Mouse (Mus musculus): Measurements from ENCODE around the gene Spata32.
"Not testable (repeated sequence)": the region's sequence is repeated elsewhere in the genome, so short reads cannot be mapped to it uniquely, and the experiment has no call there.

The Spata32 gene

DNA sequence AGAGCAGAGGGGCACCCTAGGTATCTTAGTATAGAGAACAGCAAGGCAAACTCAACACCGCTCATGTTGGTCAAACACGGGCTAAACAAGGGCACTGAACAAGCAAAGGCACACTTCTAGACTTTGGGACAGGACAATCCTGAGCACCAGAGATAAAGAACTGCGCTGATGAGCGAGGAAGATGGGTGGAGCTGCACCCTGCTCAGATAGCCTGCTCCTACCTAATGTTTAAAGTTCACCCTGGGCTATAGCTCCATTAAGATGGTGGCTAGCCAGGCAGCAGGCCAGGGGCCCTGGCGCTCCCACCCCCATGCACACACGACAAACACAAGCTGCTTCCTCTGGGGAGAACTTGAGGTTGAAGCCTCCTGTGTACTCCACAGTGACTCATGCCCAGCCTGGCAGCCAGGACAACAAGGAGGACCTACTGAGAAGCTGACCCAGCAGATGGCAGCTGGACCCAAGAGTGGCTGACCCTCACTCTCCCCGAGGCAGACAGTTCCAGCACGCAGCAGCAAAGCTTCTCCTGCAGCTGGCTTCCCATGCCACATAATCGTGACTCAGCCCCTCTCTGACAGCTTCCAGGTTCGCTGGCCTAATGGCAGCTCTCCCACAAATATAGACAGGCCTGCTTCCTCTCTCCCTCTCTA, 28.0 kb upstream of the Spata32 start:
- DNase-seq (ENCODE audit: low read depth, low spot score) = peak; percentile 68

GRCm38 (mm10) chr11:103244856-103245255, 26.6 kb upstream of the Spata32 start:
- no peak for DNase-seq (ENCODE audit: low read depth, low spot score)

DNA sequence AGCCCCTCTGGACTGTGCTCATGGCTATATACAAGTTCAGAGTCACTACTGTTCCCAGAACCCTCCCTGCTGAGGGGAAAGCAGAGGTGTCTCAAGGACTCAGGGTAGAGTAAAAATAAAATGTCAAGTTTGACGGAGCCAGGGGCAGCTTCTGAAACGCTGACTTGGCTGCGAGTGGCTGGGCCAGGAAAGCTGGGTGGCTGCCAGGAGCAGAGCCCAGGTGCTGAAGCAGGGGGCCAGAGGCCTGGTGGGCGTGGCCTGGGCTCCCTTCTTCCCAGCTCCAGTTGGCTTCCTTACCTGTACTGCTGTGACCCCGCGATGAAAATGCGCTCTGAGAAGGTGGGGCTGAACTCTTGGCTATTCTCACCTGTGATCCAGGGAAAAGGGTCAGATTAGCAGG, 22.5 kb upstream of the Spata32 start:
- peak; percentile 87 for DNase-seq (ENCODE audit: low read depth, low spot score)

DNA sequence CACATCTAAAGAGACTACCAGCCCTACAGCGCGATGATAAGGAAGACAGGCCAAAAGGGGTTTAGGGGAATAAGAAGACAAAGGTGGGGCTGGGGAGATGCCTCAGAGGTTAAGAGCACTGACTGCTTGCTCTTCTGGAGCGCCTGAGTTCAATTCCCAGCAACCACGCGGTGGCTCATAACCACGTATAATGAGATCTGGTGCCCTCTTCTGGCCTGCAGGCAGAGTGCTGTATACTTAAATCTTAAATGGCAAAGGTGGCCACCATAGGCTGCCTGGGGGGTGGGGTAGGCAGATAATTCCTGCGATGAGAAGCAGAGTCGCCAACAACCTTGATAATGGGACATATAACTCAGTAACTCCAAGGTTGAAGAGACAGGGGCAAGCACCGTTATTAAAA, 19.5 kb upstream of the Spata32 start:
- DNase-seq (ENCODE audit: low read depth, low spot score) = no peak

- DNase-seq (ENCODE audit: low read depth, low spot score) = peak; percentile 55
Observed at GRCm38 (mm10) chr11:103236903-103237302, 18.7 kb upstream of the Spata32 start.

DNA sequence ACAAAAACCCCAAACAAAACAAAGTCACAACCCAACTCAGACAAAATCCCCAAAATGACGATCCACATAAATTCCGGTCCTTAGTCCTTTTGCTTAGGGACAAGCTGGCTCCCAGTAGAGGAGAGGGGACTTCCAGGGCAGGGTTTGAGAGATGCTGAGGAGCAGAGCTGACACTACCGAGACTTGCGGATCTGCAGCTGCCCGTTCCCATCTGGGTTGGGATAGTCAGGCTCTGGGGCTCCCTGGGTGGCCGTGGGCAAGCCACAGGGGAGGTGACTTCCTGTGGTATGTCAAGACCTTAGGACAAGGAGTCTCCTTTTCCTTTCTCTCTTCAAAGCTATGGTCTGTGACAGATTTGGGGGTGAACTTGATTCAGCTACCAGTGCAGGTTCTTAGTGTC, 18.2 kb upstream of the Spata32 start:
- DNase-seq (ENCODE audit: low read depth, low spot score) = no peak

GRCm38 (mm10) chr11:103235702-103236101, 17.5 kb upstream of the Spata32 start:
- DNase-seq (ENCODE audit: low read depth, low spot score) = peak; percentile 95

DNA sequence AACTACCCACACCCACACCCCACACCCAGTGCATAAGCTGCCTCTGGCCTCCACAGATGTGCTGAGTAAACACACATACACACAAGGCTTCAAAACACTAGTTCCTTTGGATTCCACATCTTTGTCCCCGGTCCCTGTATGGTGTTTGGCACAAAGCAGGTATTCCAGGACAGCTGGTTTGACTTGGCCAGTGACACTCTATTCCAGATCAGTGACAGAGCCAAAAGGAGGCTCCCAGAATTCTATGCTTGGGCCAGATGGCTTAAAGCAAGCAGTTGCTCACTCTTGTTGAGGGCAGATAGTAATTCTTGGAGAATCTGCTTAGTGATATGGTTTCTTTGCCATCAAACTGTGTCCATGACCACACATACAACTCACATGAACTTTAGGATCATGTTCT, 16.2 kb upstream of the Spata32 start:
- no peak for DNase-seq (ENCODE audit: low read depth, low spot score)

DNA sequence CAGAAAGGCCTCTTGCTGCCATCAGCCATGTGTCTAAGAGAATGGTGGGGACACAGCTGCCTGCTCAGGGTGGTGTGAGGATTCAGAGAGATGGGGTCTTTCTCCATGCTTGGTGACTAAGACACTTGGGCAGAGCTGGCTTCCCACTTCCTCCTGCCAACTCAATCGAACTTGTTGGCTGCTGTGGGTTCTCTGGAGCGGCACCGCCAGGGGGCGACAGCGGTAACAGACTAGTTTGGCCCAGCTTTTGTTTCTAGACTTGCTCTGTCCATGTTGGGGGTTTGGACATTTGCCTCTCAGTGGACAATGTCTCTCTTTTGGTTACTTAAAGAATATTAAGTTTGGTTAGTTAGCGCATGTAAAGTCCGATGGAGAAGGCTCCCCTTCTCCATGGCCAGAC, 14.7 kb upstream of the Spata32 start:
- peak; percentile 73 for DNase-seq (ENCODE audit: low read depth, low spot score)

DNA sequence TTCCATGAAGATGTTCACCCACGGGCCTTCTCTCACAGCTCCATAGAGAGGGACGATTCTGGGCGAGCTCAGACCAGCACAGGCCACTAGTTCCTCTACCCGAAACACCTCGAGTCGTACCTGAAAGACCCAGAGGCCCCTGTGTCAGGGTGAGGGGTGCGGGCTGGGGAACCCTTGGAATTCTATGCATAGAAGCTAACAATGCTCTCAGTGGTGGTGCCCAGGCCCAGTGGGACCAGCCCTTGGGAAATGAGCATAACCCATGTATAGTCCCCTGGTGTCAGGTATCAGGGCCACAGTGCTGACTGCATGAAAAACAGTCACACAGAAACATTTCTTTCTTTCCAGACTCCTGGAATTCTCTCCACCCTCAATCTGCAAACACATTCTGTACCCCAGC, 13.1 kb upstream of the Spata32 start:
- no peak for DNase-seq (ENCODE audit: low read depth, low spot score)

DNA sequence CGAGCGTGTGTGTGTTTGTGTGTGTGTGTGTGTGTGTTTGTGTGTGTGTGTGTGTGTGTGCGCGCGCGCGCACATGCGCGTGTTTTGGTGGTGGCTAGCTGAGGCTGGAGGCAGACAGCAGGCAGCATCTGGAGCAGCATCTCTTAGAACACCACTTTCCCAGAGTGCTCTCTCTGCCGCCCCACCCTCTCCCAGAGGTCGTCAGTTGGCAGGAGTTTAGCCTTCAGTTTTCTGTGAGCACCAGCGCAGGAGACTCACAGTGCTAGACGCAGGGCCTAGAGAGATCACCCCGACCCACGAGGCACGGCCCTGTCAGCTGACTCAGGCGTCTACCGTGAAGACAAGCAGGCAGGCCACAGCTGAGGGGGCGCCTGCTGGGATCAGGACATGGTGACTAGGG, 12.4 kb upstream of the Spata32 start:
- DNase-seq (ENCODE audit: low read depth, low spot score) = peak; percentile 81

DNA sequence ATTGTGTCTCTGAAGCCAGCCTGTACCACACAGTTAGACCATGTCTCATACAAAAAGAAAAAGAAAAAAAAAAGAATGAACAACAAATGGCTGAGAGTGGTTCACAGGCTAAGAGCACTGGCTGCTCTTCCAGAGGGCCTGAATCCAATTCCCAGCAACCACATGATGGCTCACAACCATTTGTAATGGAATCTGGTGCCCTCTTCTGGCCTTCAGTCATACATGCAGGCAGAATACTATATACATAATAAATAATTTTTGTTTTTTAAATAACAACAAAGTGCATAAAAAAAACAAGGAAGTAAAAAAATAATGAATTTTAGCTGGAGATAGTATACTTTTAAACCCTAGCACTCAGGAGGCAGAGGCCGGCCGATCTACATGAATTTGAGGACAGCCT, 11.4 kb upstream of the Spata32 start:
- no peak for DNase-seq (ENCODE audit: low read depth, low spot score)

- peak; percentile 76 for DNase-seq (ENCODE audit: low read depth, low spot score)
Observed at GRCm38 (mm10) chr11:103223951-103224456, 5.8 kb upstream of the Spata32 start.

- no peak for DNase-seq (ENCODE audit: low read depth, low spot score)
Observed at GRCm38 (mm10) chr11:103223444-103223843, 5.2 kb upstream of the Spata32 start.

GRCm38 (mm10) chr11:103222718-103223117, 4.5 kb upstream of the Spata32 start:
- not testable (repeated sequence) for DNase-seq (ENCODE audit: low read depth, low spot score)

DNA sequence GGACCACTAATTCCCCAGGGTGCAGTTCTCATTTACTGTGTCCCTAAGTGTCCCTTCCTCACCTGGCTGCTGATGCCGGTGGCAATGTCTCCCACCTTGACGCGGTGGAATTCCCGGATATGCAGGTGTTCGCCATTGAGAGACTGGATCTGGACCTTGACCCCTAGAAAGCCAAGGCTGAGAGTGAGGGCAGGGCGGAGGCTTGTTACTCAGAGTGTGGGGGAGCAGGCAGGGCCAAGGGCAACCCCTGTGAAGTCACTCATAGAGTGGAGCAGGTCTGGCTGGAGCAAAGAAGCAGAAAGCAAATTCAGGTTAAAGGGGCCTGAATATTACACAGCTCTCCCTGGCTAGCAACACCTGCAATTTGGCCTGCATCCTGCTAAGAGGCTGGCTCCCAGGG, 3.2 kb upstream of the Spata32 start:
- DNase-seq (ENCODE audit: low read depth, low spot score) = no peak

DNA sequence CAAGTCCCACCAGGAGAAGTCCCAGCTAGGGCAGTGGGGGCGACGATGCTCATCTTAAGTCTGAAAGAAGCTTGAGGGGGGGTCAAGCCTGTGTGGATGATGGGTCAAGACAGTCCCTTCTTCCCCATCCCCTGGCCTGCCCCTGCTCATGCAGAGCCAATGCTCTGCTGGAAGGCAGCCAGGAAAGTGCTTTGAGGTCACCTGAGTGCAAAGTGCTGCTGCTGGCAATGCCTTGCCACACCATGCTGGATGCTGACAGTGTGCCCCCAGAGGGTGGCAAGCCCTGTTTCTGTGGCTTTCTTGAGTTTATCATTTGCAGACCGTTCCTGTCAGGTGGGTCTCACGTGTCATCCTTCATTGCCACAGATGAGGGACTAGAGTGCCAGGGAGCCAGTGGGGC, 1.8 kb upstream of the Spata32 start:
- no peak for DNase-seq (ENCODE audit: low read depth, low spot score)

DNA sequence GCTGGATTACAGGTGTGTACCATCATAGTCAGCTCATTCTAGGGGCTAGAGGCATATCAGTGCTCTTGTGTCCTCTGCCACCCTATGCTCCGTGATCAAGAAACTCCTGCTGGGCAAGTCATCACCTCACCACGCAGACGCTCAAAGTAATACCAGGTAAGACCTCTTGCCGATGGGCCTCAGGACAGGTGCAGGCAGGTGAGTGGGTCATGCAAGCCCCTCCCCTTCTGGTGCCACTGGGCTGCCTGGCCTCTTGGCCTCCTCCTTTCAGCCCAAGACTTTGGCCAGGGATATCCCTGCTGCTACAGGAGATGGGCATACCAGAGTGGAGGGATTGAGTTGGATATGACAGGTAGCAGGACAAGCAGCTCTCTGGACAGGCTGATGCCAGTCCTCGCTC, 1.0 kb upstream of the Spata32 start:
- no peak for DNase-seq (ENCODE audit: low read depth, low spot score)

DNA sequence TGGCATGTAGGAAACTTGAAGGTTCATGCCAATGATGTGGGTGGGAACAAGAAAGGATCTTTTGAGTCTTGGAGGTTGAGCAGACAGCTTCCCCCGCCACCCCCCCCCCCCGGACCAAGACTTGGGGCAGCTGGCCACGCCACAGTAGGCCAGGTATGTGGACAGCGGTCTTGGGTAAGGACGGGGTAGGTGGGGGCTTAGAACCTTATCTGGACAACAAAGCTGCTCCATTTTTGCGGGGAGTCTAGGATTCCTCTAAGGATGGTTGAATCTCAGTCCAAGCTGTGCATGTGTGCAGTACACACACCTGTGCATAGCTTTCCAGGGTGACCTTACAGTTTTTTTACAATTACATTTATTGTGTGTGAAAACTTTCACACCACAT, 277 bp upstream of the Spata32 start:
- DNase-seq (ENCODE audit: low read depth, low spot score) = no peak

- DNase-seq (ENCODE audit: low read depth, low spot score) = no peak
Observed at GRCm38 (mm10) chr11:103215355-103215754, 2.9 kb downstream of the Spata32 start.

DNA sequence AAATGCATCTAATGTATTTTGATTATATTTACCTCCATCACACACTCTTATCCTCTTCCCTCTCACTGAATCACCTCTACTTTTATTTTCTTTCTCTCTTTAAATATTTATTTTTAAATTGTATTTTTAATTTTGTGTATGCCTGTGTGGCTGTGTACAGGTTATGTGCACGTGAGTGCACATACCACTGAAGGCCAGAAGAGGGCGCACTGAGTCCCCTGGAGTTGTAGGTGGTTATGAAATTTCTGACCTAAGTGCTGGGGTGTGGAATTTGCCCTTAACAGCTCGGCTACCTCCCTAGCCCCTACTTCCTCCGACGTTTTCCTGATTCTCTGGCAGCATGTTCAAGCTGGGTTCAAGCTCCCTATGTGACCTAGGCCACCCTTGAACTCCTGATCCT, 4.5 kb downstream of the Spata32 start:
- no peak for DNase-seq (ENCODE audit: low read depth, low spot score)

GRCm38 (mm10) chr11:103210291-103210690, 7.9 kb downstream of the Spata32 start:
- DNase-seq (ENCODE audit: low read depth, low spot score) = no peak

DNA sequence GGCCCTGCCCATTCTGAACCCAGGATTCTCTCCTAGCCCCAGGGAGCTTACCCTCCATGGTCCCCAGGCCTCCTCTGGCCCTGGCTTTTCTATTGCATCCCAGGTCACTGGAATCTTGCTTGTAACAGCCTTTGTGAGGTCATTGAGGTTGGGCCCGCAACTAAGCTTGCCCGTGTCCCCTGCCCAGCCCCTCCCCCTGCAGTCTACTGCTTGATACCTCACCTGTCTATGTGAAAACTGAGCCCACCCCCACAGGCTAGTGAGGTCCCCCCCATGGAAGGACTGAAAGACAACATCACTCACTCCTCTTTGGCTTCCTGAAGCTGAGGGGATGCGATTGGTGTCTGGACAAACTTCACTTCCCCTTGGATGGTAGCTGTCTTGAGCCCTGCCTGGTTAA, 9.8 kb downstream of the Spata32 start, which contains the start of gene 1700023F06Rik:
Gene 1700023F06Rik (minus strand): TSS at position 101 of the 400 bp plus-strand sequence.
- no peak for DNase-seq (ENCODE audit: low read depth, low spot score)

DNA sequence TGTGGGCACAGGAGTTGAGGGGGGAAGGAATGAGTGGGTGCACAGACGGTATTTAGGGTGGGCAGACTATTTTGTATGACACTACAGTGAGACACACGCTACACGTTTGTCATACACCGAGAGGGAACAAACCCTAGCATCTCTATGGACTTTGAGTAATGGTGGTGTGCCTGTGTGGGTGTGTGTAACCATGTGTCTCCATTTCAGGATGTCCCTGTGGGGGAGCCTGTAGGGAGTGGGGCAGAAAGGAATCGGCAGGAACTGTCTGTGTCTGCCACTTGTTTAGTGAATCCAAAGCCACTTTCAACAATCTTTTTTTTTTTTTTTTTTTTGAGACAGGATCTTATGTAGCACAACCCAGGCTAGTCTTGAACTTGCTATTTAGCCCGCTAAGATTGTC, 12.0 kb downstream of the Spata32 start:
- DNase-seq (ENCODE audit: low read depth, low spot score) = no peak
